Mouse (Mus musculus): ENCODE measurements around the gene Serpina3g. TPM values are rescaled to one million over a fixed set of nuclear protein-coding genes. Genes with fewer than 3 reads are reported as not detected.

Gene Serpina3g
- polyA plus RNA-seq, 1 experiment = 1.2 TPM

DNA sequence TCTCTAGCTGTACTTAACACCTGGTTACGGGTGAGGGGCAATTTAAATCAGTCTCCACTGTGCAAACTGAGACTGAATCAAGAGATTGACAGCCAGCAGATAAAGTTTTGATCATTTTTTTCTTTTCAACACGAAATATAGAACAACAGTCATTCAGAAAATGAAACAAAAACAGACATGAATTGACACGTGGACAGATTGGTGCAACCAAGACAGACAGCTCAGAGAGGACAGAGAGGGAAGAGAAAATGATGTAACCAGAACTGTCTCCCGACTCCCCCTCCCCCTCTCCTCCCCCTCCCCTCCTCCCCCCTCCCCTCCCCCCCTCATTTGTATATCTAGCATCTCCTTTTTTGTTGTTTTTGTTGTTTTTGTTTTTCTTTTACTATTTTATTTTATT, 53.8 kb downstream of the Serpina3g start:
- TF ChIP-seq EP300 (IDR thresholded peaks at IDR 0.05; ENCODE audit: insufficient read depth, low read depth, low read length) (no peak), POLR2A (IDR thresholded peaks at IDR 0.05; ENCODE audit: insufficient read depth, low read length) (no peak), CTCF (IDR thresholded peaks at IDR 0.05; ENCODE audit: low read depth, low read length) (no peak)
- H3K9ac ChIP-seq (ENCODE audit: low read depth, poor library complexity, severe bottlenecking) = no peak overlapping the region
- no peak overlapping the region for H3K27ac ChIP-seq (ENCODE audit: insufficient read depth, low read length)
- no peak overlapping the region for H3K4me3 ChIP-seq (ENCODE audit: low read depth, low read length)
- H3K9me3 ChIP-seq (replicated peaks; ENCODE audit: control insufficient read depth, insufficient read depth, low read length, poor library complexity, severe bottlenecking) = peaks cover 3% of the 10 kb centered on the region; the same call in 1 of the 2 replicates
- H3K4me1 ChIP-seq (ENCODE audit: control insufficient read depth, insufficient read depth, low read length) = no peaks in the 10 kb centered on the region
- no peaks in the 10 kb centered on the region for H3K27me3 ChIP-seq (ENCODE audit: control insufficient read depth, insufficient read depth, low read length, poor library complexity, severe bottlenecking)
- H3K36me3 ChIP-seq (ENCODE audit: control insufficient read depth, insufficient read depth, low read length, poor library complexity, severe bottlenecking) = no peaks in the 10 kb centered on the region

Other genes starting within 250 kb of the Serpina3g start
- not detected in 2 replicates for gene Serpina11, start 246.3 kb upstream of the Serpina3g start, polyA plus RNA-seq (2011; ENCODE audit: insufficient read depth, insufficient read length, low read depth, missing spikeins)
- gene Serpina9, start 222.5 kb upstream of the Serpina3g start, polyA plus RNA-seq (2011; ENCODE audit: insufficient read depth, insufficient read length, low read depth, missing spikeins) = not detected in 2 replicates
- gene Serpina12, start 191.8 kb upstream of the Serpina3g start, polyA plus RNA-seq (2011; ENCODE audit: insufficient read depth, insufficient read length, low read depth, missing spikeins) = not detected in 2 replicates
- not detected in 2 replicates for gene Serpina5, start 135.1 kb upstream of the Serpina3g start, polyA plus RNA-seq (2011; ENCODE audit: insufficient read depth, insufficient read length, low read depth, missing spikeins)
- not detected in 2 replicates for gene Serpina3a, start 123.5 kb upstream of the Serpina3g start, polyA plus RNA-seq (2011; ENCODE audit: insufficient read depth, insufficient read length, low read depth, missing spikeins)
- gene Serpina3b, start 108.2 kb upstream of the Serpina3g start, polyA plus RNA-seq (2011; ENCODE audit: insufficient read depth, insufficient read length, low read depth, missing spikeins) = not detected in 2 replicates
- not detected in 2 replicates for gene Serpina3c, start 82.4 kb upstream of the Serpina3g start, polyA plus RNA-seq (2011; ENCODE audit: insufficient read depth, insufficient read length, low read depth, missing spikeins)
- not detected in 2 replicates for gene Serpina3f, start 21.7 kb upstream of the Serpina3g start, polyA plus RNA-seq (2011; ENCODE audit: insufficient read depth, insufficient read length, low read depth, missing spikeins)
- 1.1 and 2.3 TPM in 2 replicates for gene Serpina3i, start 26.9 kb downstream of the Serpina3g start, polyA plus RNA-seq (2011; ENCODE audit: insufficient read depth, insufficient read length, low read depth, missing spikeins)
- gene Serpina3j, start 78.3 kb downstream of the Serpina3g start, polyA plus RNA-seq (2011; ENCODE audit: insufficient read depth, insufficient read length, low read depth, missing spikeins) = not detected in 2 replicates
- not detected in 2 replicates for gene Serpina3k, start 102.2 kb downstream of the Serpina3g start, polyA plus RNA-seq (2011; ENCODE audit: insufficient read depth, insufficient read length, low read depth, missing spikeins)
- 6.1 and 7.0 TPM in 2 replicates for gene Serpina3m, start 102.2 kb downstream of the Serpina3g start, polyA plus RNA-seq (2011; ENCODE audit: insufficient read depth, insufficient read length, low read depth, missing spikeins)
- gene Serpina3n, start 170.5 kb downstream of the Serpina3g start, polyA plus RNA-seq (2011; ENCODE audit: insufficient read depth, insufficient read length, low read depth, missing spikeins) = 0.94 and 0.99 TPM in 2 replicates
- gene Gsc, start 237.1 kb downstream of the Serpina3g start, polyA plus RNA-seq (2011; ENCODE audit: insufficient read depth, insufficient read length, low read depth, missing spikeins) = 0.63 TPM in 1 of 2 replicates, not detected in the other